Mouse (Mus musculus) granulocyte monocyte progenitor cell, adult 5-6 weeks (primary cell): ENCODE measurements around the gene Hcn2. TPM values are rescaled to one million over a fixed set of nuclear protein-coding genes. Genes with fewer than 3 reads are reported as not detected.

Source experiments
- total RNA-seq, 2 experiments: library from RNA; stranded (forward) in 1 of 2; stranded (reverse) in 1 of 2; fragments of 200-712, 200-1000 nt in 1 of 2; fragments of >200 nt in 1 of 2; fragmentation: Nextera tagmentation in 1 of 2; gene quantifications; 2 replicates each; pipeline ENCODE4 v1.2.3; 2014 to 2017

Hcn2 gene
- total RNA-seq, 2 experiments from 2014 or later: 0.28 TPM; not detected in 1

Other genes with a start within 250 kb of the Hcn2 start
- not detected in 2 replicates for gene Vmn2r83, start 247.9 kb upstream of the Hcn2 start, total RNA-seq (2014; fragmentation: Nextera tagmentation)
- gene Vmn2r83, start 247.9 kb upstream of the Hcn2 start, total RNA-seq (2017): not detected in 2 replicates
- gene Plpp2, start 182.8 kb upstream of the Hcn2 start, total RNA-seq (2014; fragmentation: Nextera tagmentation): 13.9 and 14.8 TPM in 2 replicates
- 5.3 and 7.9 TPM in 2 replicates for gene Plpp2, start 182.8 kb upstream of the Hcn2 start, total RNA-seq (2017)
- gene Mier2, start 161.4 kb upstream of the Hcn2 start, total RNA-seq (2014; fragmentation: Nextera tagmentation): 24.4 and 24.8 TPM in 2 replicates
- gene Mier2, start 161.4 kb upstream of the Hcn2 start, total RNA-seq (2017): 10.8 and 16.8 TPM in 2 replicates
- gene Theg, start 129.3 kb upstream of the Hcn2 start, total RNA-seq (2014; fragmentation: Nextera tagmentation): not detected in 2 replicates
- gene Theg, start 129.3 kb upstream of the Hcn2 start, total RNA-seq (2017): not detected in 2 replicates
- gene C2cd4c, start 102.6 kb upstream of the Hcn2 start, total RNA-seq (2014; fragmentation: Nextera tagmentation): not detected in 2 replicates
- gene C2cd4c, start 102.6 kb upstream of the Hcn2 start, total RNA-seq (2017): not detected in 2 replicates
- not detected in 2 replicates for gene Shc2, start 78.7 kb upstream of the Hcn2 start, total RNA-seq (2014; fragmentation: Nextera tagmentation)
- gene Shc2, start 78.7 kb upstream of the Hcn2 start, total RNA-seq (2017): not detected in 2 replicates
- gene Odf3l2, start 70.9 kb upstream of the Hcn2 start, total RNA-seq (2014; fragmentation: Nextera tagmentation): not detected in 2 replicates
- gene Odf3l2, start 70.9 kb upstream of the Hcn2 start, total RNA-seq (2017): not detected in 2 replicates
- not detected in 2 replicates for gene Madcam1, start 52.1 kb upstream of the Hcn2 start, total RNA-seq (2014; fragmentation: Nextera tagmentation)
- not detected in 2 replicates for gene Madcam1, start 52.1 kb upstream of the Hcn2 start, total RNA-seq (2017)
- 7.4 and 9.7 TPM in 2 replicates for gene Tpgs1, start 47.3 kb upstream of the Hcn2 start, total RNA-seq (2014; fragmentation: Nextera tagmentation)
- gene Tpgs1, start 47.3 kb upstream of the Hcn2 start, total RNA-seq (2017): 8.1 and 14.6 TPM in 2 replicates
- gene Cdc34, start 34.4 kb upstream of the Hcn2 start, total RNA-seq (2014; fragmentation: Nextera tagmentation): 110 and 115 TPM in 2 replicates
- 98.7 and 142 TPM in 2 replicates for gene Cdc34, start 34.4 kb upstream of the Hcn2 start, total RNA-seq (2017)
- gene Gzmm, start 27.6 kb upstream of the Hcn2 start, total RNA-seq (2014; fragmentation: Nextera tagmentation): 2.2 TPM in 1 of 2 replicates, not detected in the other
- 0.34 TPM in 1 of 2 replicates, not detected in the other for gene Gzmm, start 27.6 kb upstream of the Hcn2 start, total RNA-seq (2017)
- gene Bsg, start 12.1 kb upstream of the Hcn2 start, total RNA-seq (2014; fragmentation: Nextera tagmentation): 253 and 319 TPM in 2 replicates
- gene Bsg, start 12.1 kb upstream of the Hcn2 start, total RNA-seq (2017): 278 and 345 TPM in 2 replicates
- 28.6 and 56.2 TPM in 2 replicates for gene Polrmt, start 29.9 kb downstream of the Hcn2 start, total RNA-seq (2014; fragmentation: Nextera tagmentation)
- gene Polrmt, start 29.9 kb downstream of the Hcn2 start, total RNA-seq (2017): 12.7 and 14.0 TPM in 2 replicates
- not detected in 2 replicates for gene Fgf22, start 38.4 kb downstream of the Hcn2 start, total RNA-seq (2014; fragmentation: Nextera tagmentation)
- gene Fgf22, start 38.4 kb downstream of the Hcn2 start, total RNA-seq (2017): not detected in 2 replicates
- gene Rnf126, start 50.3 kb downstream of the Hcn2 start, total RNA-seq (2014; fragmentation: Nextera tagmentation): 32.1 and 64.5 TPM in 2 replicates
- gene Rnf126, start 50.3 kb downstream of the Hcn2 start, total RNA-seq (2017): 17.3 and 28.2 TPM in 2 replicates
- 4.6 TPM in 1 of 2 replicates, not detected in the other for gene Fstl3, start 60.6 kb downstream of the Hcn2 start, total RNA-seq (2014; fragmentation: Nextera tagmentation)
- gene Fstl3, start 60.6 kb downstream of the Hcn2 start, total RNA-seq (2017): 0.62 and 1.4 TPM in 2 replicates
- 172 and 215 TPM in 2 replicates for gene Prss57, start 74.3 kb downstream of the Hcn2 start, total RNA-seq (2014; fragmentation: Nextera tagmentation)
- 77.4 and 86.7 TPM in 2 replicates for gene Prss57, start 74.3 kb downstream of the Hcn2 start, total RNA-seq (2017)
- 80.1 and 110 TPM in 2 replicates for gene Palm, start 76.9 kb downstream of the Hcn2 start, total RNA-seq (2014; fragmentation: Nextera tagmentation)
- gene Palm, start 76.9 kb downstream of the Hcn2 start, total RNA-seq (2017): 35.6 and 48.6 TPM in 2 replicates
- gene Misp, start 104.4 kb downstream of the Hcn2 start, total RNA-seq (2014; fragmentation: Nextera tagmentation): 0.34 TPM in 1 of 2 replicates, not detected in the other
- 0.82 TPM in 1 of 2 replicates, not detected in the other for gene Misp, start 104.4 kb downstream of the Hcn2 start, total RNA-seq (2017)
- gene Ptbp1, start 137.8 kb downstream of the Hcn2 start, total RNA-seq (2014; fragmentation: Nextera tagmentation): 497 and 526 TPM in 2 replicates
- 211 and 216 TPM in 2 replicates for gene Ptbp1, start 137.8 kb downstream of the Hcn2 start, total RNA-seq (2017)
- 2,258 and 3,780 TPM in 2 replicates for gene Prtn3, start 157.8 kb downstream of the Hcn2 start, total RNA-seq (2014; fragmentation: Nextera tagmentation)
- gene Prtn3, start 157.8 kb downstream of the Hcn2 start, total RNA-seq (2017): 1,097 and 1,536 TPM in 2 replicates
- gene Plppr3, start 158.0 kb downstream of the Hcn2 start, total RNA-seq (2014; fragmentation: Nextera tagmentation): 72.1 and 111 TPM in 2 replicates
- 91.6 and 112 TPM in 2 replicates for gene Plppr3, start 158.0 kb downstream of the Hcn2 start, total RNA-seq (2017)
- 5,751 and 6,009 TPM in 2 replicates for gene Elane, start 169.6 kb downstream of the Hcn2 start, total RNA-seq (2014; fragmentation: Nextera tagmentation)
- gene Elane, start 169.6 kb downstream of the Hcn2 start, total RNA-seq (2017): 2,814 and 3,772 TPM in 2 replicates
- 1.6 and 4.5 TPM in 2 replicates for gene Cfd, start 174.2 kb downstream of the Hcn2 start, total RNA-seq (2014; fragmentation: Nextera tagmentation)
- not detected in 2 replicates for gene Cfd, start 174.2 kb downstream of the Hcn2 start, total RNA-seq (2017)
- 14.1 and 20.3 TPM in 2 replicates for gene Med16, start 192.3 kb downstream of the Hcn2 start, total RNA-seq (2014; fragmentation: Nextera tagmentation)
- gene Med16, start 192.3 kb downstream of the Hcn2 start, total RNA-seq (2017): 17.0 and 18.7 TPM in 2 replicates
- not detected in 2 replicates for gene Gm26602, start 194.2 kb downstream of the Hcn2 start, total RNA-seq (2014; fragmentation: Nextera tagmentation)
- gene Gm26602, start 194.2 kb downstream of the Hcn2 start, total RNA-seq (2017): 0.98 TPM in 1 of 2 replicates, not detected in the other
- gene Kiss1r, start 200.3 kb downstream of the Hcn2 start, total RNA-seq (2014; fragmentation: Nextera tagmentation): not detected in 2 replicates
- 0.26 TPM in 1 of 2 replicates, not detected in the other for gene Kiss1r, start 200.3 kb downstream of the Hcn2 start, total RNA-seq (2017)
- gene R3hdm4, start 204.6 kb downstream of the Hcn2 start, total RNA-seq (2014; fragmentation: Nextera tagmentation): 62.9 and 64.6 TPM in 2 replicates
- gene R3hdm4, start 204.6 kb downstream of the Hcn2 start, total RNA-seq (2017): 39.1 and 40.4 TPM in 2 replicates
- gene Arid3a, start 210.4 kb downstream of the Hcn2 start, total RNA-seq (2014; fragmentation: Nextera tagmentation): 21.2 and 22.5 TPM in 2 replicates
- gene Arid3a, start 210.4 kb downstream of the Hcn2 start, total RNA-seq (2017): 32.4 and 36.7 TPM in 2 replicates
- 48.4 and 49.8 TPM in 2 replicates for gene Wdr18, start 243.5 kb downstream of the Hcn2 start, total RNA-seq (2014; fragmentation: Nextera tagmentation)
- 24.6 and 28.2 TPM in 2 replicates for gene Wdr18, start 243.5 kb downstream of the Hcn2 start, total RNA-seq (2017)